Mouse (Mus musculus) erythroblast, embryonic 14.5 days (primary cell): Measurements from ENCODE around the gene Tcea3.

Source experiments
- GATA1 ChIP-seq: IDR thresholded peaks from 2 replicates; pipeline ENCODE4 v1.6.1; 2012; ENCODE audit warnings: low read length, inconsistent platforms, mixed read lengths
- TAL1 ChIP-seq: IDR thresholded peaks from 3 replicates; pipeline ENCODE4 v1.6.1; 2012; ENCODE audit warnings: low read length, inconsistent platforms, mixed read lengths

DNA sequence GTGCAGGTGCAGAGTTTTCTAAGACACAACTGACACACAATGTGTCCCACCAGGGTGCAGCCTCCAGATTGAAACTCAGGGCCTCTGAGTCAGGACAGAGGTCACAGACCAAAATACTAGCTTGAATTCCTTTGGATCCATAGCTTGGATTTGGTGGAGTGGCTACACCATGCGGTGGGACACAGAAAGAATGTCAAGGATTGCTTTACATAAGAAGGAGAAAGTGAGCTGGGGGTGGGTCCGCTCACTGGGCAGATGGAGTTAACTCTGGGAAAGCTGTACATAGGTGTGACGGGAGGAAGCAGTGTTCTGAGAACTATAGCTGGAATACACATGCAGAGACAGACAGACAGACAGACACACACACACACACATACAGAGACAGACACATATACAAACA lies 12.4 kb downstream of the Tcea3 start:
- TF ChIP-seq GATA1: no peak
- no peak for TF ChIP-seq TAL1
